Mouse (Mus musculus): ENCODE data around the gene Prkca.

DNA sequence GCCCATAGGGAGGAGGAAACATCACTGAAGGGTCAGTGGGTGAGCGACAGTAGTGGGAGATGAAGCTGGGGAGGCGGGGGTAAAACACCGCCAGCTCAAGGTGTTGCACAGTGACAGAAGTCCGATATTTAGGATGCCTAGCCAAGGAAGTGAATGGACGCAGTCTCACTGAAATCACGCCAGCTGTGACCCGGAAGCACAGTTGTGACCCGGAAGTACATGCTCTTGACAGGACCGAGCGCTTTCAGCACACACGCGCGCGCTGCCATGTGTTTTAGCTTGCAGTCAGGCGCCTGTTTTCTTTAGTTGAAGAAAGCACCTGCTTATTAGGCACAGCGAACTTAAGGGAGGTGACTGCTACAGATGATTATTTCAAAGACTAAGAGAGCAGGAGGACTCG lies 304.0 kb downstream of the Prkca start:
- TF ChIP-seq CTCF (IDR thresholded peaks at IDR 0.05; ENCODE audit: low read depth) (no peak), EP300 (IDR thresholded peaks at IDR 0.05; ENCODE audit: low read depth) (no peak)
